Mouse (Mus musculus) midbrain, embryonic 12.5 days (tissue): ENCODE data around the gene Kif22. TPM values are rescaled to one million over a fixed set of nuclear protein-coding genes. Genes with fewer than 3 reads are reported as not detected.

Source experiments
- ATAC-seq: fragments of 200-750 bp; cut with Nextera tagmentation; 2 replicates; pipeline ENCODE4 v1.8.0; 2017; ENCODE audit warnings: low read depth, moderate TSS enrichment, moderate library complexity; ENCODE audit not compliant: low FRiP score
- H3K27ac ChIP-seq: fragments of 300-500 bp; sonication (generic); replicated peaks from 2 replicates; pipeline ENCODE4 v1.5.1; 2016; ENCODE audit warnings: mild to moderate bottlenecking
- H3K27me3 ChIP-seq: fragments of 300-500 bp; sonication (generic); 2 replicates; pipeline ENCODE4 v1.6.1; 2016; ENCODE audit warnings: mild to moderate bottlenecking
- H3K36me3 ChIP-seq: fragments of 300-500 bp; sonication (generic); 2 replicates; pipeline ENCODE4 v1.6.1; 2016
- H3K4me1 ChIP-seq: fragments of 300-500 bp; sonication (generic); 2 replicates; pipeline ENCODE4 v1.6.1; 2016
- H3K4me2 ChIP-seq: fragments of 300-500 bp; sonication (generic); replicated peaks from 2 replicates; pipeline ENCODE4 v1.6.1; 2016; ENCODE audit warnings: mild to moderate bottlenecking, moderate library complexity
- H3K4me3 ChIP-seq: fragments of 300-500 bp; sonication (generic); 2 replicates; pipeline ENCODE4 v1.5.1; 2016; ENCODE audit warnings: mild to moderate bottlenecking
- H3K9ac ChIP-seq: fragments of 300-500 bp; sonication (generic); replicated peaks from 2 replicates; pipeline ENCODE4 v1.6.1; 2016; ENCODE audit warnings: mild to moderate bottlenecking, moderate library complexity
- H3K9me3 ChIP-seq: fragments of 300-500 bp; sonication (generic); 2 replicates; pipeline ENCODE4 v1.6.1; 2016; ENCODE audit warnings: mild to moderate bottlenecking
- WGBS: fragments of 180-500 bp; shearing (Covaris S2); methylation state at CpG from one replicate; pipeline ENCODE4 v1.1.7; 2016; 5-methylcytosine and 5-hydroxymethylcytosine counted together
- microRNA-seq: library from miRNA; unstranded; fragments of <30 nt; microRNA quantifications from one replicate; pipeline ENCODE4, GENCODE M21; 2017
- polyA plus RNA-seq: library from polyadenylated mRNA; unstranded; fragments of >200 nt; fragmentation: Nextera tagmentation; extraction: Ambion mirVana; gene quantifications from 2 replicates; pipeline ENCODE4 v1.2.1, GENCODE M21; 2016

The Kif22 gene
- polyA plus RNA-seq, 1 experiment from 2014 or later, result 136 TPM

DNA sequence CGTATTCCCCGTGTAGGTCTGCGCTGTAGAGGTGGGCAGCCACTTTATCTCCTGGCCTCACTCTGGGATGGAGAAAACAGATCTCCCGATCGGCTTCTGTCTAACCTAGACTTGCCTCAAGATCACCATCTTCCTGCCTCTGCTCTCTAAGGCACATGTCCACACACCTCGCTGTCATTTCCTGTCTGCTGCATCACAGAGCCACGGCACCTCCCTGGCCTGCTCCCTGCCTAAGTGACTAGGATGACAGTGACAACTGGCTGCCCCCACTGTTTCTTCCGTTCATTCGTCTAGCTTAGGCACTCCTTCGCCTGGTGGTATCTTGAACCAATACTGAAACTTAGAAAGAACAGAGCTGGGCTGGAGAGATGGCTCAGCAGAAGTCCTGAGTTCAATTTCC, 42.7 kb downstream of the Kif22 start:
- Histone ChIP-seq H3K27ac (no peak overlapping the region), H3K4me1 (no peaks in the 10 kb centered on the region), H3K4me2 (no peak overlapping the region), H3K4me3 (no peak overlapping the region), H3K36me3 (no peaks in the 10 kb centered on the region), H3K27me3 (no peaks in the 10 kb centered on the region), H3K9me3 (no peaks in the 10 kb centered on the region), H3K9ac (no peak overlapping the region)
- no peak for ATAC-seq
- WGBS, result 82% methylated on average over 10 of the region's 10 CpGs

DNA sequence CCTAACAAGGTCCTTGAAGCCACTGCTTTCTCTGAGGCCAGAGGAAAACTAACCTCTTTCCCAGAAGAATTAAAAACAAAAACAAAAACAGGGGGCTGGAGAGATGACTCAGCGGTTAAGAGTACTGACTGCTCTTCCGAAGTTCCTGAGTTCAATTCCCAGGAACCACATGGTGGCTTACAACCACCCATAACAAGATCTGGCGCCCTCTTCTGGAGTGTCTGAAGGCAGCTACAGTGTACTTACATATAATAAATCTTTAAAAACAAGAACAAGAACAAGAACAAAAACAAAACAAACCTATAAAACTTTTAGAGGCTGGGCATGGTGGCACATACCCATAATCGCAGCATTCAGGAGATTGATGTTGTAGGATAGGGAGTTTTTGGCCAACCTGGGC, 45.8 kb downstream of the Kif22 start:
- H3K9me3 ChIP-seq, result no peaks in the 10 kb centered on the region
- 81% methylated on average over 4 of the region's 4 CpGs for WGBS
- ATAC-seq, result no peak
- H3K9ac ChIP-seq, result no peak overlapping the region
- H3K36me3 ChIP-seq, result no peaks in the 10 kb centered on the region
- H3K4me1 ChIP-seq, result no peaks in the 10 kb centered on the region
- no peak overlapping the region for H3K4me3 ChIP-seq
- no peak overlapping the region for H3K4me2 ChIP-seq
- H3K27me3 ChIP-seq, result peaks cover 4% of the 10 kb centered on the region; the same call in 1 of the 2 replicates
- no peak overlapping the region for H3K27ac ChIP-seq

DNA sequence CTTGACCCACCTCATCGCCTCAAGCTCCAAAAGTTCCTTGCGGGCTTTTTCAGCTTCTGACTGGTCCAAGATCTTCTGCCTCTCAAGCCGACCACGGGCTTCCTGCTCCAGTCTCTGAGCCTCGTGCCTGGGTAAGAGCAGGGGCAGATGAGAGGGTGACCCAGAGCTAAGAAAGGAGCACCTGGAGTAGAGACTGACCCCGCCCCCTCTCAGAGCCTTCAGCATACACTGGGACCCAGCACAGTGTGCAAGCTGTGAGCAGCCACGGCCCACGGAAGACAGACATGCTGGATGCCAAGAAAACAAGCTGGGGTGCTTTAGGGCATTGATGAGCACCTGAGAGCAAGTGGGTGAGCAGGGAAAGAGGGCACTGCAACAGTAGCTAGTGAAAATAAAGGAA, 53.5 kb downstream of the Kif22 start:
- no peak overlapping the region for H3K4me2 ChIP-seq
- H3K9me3 ChIP-seq, result no peaks in the 10 kb centered on the region
- H3K36me3 ChIP-seq, result no peaks in the 10 kb centered on the region
- H3K4me3 ChIP-seq, result no peak overlapping the region
- no peak overlapping the region; the same call in 1 of the 2 replicates for H3K9ac ChIP-seq
- no peaks in the 10 kb centered on the region for H3K4me1 ChIP-seq
- 72% methylated on average over 8 of the region's 8 CpGs for WGBS
- H3K27me3 ChIP-seq, result peaks cover 4% of the 10 kb centered on the region; the same call in 1 of the 2 replicates
- ATAC-seq, result no peak
- no peak overlapping the region for H3K27ac ChIP-seq

DNA sequence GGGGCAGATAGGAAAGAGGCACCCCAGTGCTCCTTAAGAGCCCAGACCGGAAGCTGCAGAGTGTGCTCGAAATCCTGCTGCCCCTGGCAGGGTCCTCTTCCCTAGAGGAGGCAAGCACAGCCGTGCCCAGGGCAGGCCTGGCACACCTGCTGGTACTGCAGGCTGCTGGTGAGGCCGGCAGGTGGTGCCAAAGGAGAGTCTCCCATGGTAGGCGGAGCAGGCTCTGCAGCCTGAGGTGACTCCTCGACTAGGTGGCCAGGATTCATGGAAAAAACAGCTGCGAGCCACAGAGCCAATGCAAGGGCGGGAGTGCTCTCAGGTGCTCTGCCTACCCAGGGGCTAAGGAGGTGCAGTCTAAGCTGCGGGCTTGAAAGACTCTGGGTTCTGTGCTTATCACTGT, 56.0 kb downstream of the Kif22 start:
- Histone ChIP-seq H3K4me3 (no peak overlapping the region), H3K27ac (no peak overlapping the region), H3K27me3 (no peaks in the 10 kb centered on the region; the same call in 1 of the 2 replicates), H3K9me3 (no peaks in the 10 kb centered on the region), H3K4me1 (no peaks in the 10 kb centered on the region), H3K9ac (no peak overlapping the region), H3K4me2 (no peak overlapping the region), H3K36me3 (peaks cover 1% of the 10 kb centered on the region; the same call in 1 of the 2 replicates)
- WGBS, result 41% methylated on average over 9 of the region's 9 CpGs
- no peak for ATAC-seq

DNA sequence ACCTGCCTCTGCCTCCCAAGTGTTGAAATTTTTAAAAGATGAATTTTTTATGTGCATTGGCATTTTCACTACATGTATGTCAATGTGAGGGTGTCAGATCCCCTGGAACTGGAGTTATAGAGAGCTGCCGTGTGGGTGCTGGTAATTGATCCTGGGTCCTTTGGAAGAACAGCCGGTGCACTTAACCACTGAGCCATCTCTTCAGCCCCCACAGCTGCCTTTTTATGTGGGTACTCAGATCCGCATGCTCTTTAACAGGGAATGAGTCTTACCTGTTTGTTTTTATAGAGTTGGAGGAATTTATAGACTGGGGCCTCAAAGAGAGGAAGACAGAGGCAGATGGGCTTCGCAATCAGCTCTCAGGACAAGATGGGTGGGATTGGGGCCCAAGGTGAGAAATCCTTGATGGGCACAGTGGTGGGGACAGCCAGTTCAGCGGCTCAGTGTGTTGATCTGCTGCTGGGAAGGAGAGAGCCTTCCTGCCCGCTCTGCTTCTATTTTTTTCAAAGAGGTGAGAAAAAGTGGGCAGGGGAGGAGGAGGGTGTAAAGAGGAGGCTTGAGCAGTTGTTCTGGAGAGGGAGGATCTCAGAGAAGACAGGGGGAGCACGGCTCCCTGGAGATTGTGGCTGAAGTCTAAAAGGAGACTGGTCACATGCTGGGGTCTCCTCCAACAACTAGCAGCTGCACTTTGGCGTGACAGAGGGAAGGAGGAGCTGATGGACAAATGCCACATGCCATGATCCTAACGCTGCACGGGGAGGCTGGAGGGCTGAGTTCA, 57.4 kb downstream of the Kif22 start:
- Histone ChIP-seq H3K4me1 (no peaks in the 10 kb centered on the region), H3K9ac (no peak overlapping the region), H3K36me3 (peaks cover 13% of the 10 kb centered on the region), H3K27ac (no peak overlapping the region), H3K4me2 (no peak overlapping the region), H3K4me3 (no peak overlapping the region), H3K9me3 (no peaks in the 10 kb centered on the region), H3K27me3 (no peaks in the 10 kb centered on the region)
- no peak for ATAC-seq
- WGBS, result 68% methylated on average over 10 of the region's 10 CpGs

DNA sequence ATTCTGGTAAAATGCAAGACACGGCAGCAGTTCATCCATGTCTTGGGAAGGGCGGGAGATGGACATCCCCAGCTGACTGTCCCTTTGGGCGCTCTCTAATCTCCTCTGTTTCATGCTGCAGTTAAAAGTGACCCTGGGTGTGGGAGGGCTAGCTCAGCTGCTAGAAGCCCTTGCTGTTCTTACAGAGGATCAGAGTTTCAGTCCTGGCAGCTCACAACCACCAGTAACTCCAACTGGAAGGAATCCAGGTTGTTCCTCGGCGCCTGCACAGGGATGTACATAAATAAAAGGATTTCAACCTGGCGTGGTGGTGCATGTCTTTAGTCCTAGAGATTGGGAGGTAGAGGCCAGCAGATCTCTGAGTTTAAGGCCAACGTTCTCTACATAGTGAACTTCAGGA, 59.2 kb downstream of the Kif22 start:
- no peak overlapping the region for H3K4me3 ChIP-seq
- WGBS, result 87% methylated on average over 7 of the region's 7 CpGs

DNA sequence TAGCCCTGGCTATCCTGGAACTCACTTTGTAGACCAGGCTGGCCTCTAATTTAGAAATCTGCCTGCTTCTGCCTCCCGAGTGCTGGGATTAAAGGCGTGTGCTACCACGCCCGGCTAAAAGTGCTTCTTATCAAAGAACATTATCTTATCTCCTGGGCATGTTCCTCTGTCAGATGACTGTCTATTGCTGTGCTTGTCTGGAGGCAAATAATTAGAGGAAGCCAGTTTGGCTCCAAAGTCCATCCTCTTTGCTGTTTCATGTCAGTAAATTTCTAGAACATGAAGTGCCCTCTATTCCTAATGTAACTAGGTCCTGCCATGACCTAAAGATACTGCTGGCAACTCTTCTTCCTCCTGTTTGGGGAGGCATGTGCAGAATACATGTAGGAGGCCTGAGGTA, 60.2 kb downstream of the Kif22 start:
- no peaks in the 10 kb centered on the region for H3K27me3 ChIP-seq
- no peak overlapping the region for H3K27ac ChIP-seq
- H3K4me1 ChIP-seq, result peaks cover 4% of the 10 kb centered on the region
- H3K4me2 ChIP-seq, result no peak overlapping the region
- 93% methylated on average over 4 of the region's 4 CpGs for WGBS
- no peak for ATAC-seq
- no peak overlapping the region for H3K9ac ChIP-seq
- H3K9me3 ChIP-seq, result no peaks in the 10 kb centered on the region
- peaks cover 33% of the 10 kb centered on the region for H3K36me3 ChIP-seq
- no peak overlapping the region for H3K4me3 ChIP-seq

More for the DNA sequence above, 59.2 kb downstream of the Kif22 start:
- peaks cover 31% of the 10 kb centered on the region for H3K36me3 ChIP-seq
- no peaks in the 10 kb centered on the region for H3K4me1 ChIP-seq
- ATAC-seq, result no peak
- H3K9me3 ChIP-seq, result no peaks in the 10 kb centered on the region
- H3K27me3 ChIP-seq, result no peaks in the 10 kb centered on the region
- no peak overlapping the region for H3K27ac ChIP-seq
- no peak overlapping the region for H3K9ac ChIP-seq
- H3K4me2 ChIP-seq, result no peak overlapping the region

DNA sequence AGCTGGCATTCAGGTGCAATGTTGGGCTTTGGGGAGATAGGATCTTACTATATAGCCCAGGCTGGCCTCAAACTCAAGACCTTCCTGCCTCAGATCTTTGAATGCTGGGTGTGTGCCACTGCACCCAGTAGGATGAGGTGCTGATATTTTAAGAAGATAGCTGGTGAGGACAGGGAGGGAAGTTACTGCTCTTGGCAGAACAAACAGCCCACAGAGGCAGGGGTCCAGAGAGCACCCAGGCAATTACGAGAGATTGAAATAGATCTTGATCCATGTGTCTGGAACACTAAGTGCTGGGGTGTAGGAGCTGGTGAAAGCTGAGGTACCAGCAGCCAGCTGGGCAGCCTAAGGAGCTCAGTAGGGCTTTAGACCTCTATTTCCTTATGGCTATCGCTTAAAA, 60.7 kb downstream of the Kif22 start:
- Histone ChIP-seq H3K9me3 (no peaks in the 10 kb centered on the region), H3K27ac (no peak overlapping the region), H3K4me1 (peaks cover 7% of the 10 kb centered on the region), H3K4me3 (no peak overlapping the region), H3K9ac (no peak overlapping the region), H3K27me3 (no peaks in the 10 kb centered on the region), H3K36me3 (peaks cover 33% of the 10 kb centered on the region), H3K4me2 (no peak overlapping the region)
- no peak for ATAC-seq
- 92% methylated on average over 2 of the region's 2 CpGs for WGBS

DNA sequence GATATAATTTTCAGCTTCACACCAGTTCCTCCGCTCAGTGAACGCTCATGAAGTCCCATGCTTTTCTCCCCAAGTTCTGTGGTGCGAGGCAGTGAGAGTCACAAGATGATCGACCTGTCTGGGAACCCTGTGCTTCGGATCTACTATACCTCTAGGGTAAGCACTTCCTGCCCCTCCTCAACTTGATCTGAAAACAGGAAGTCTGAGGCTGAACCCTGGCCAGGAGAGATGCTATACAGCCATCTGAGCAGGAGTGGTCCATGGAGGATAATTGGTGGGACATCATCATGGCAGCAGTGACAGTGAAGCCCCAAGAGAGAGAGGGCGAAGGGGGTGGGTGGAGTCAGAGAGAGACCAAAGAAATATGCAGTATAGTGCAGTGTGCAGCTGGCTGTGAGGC, 63.4 kb downstream of the Kif22 start:
- H3K4me1 ChIP-seq, result peaks cover 7% of the 10 kb centered on the region
- WGBS, result 95% methylated on average over 6 of the region's 6 CpGs
- no peak overlapping the region for H3K4me2 ChIP-seq
- no peak overlapping the region for H3K27ac ChIP-seq
- peaks cover 33% of the 10 kb centered on the region for H3K36me3 ChIP-seq
- no peak for ATAC-seq
- no peaks in the 10 kb centered on the region for H3K27me3 ChIP-seq
- no peaks in the 10 kb centered on the region for H3K9me3 ChIP-seq
- no peak overlapping the region for H3K4me3 ChIP-seq
- no peak overlapping the region for H3K9ac ChIP-seq

Small RNA genes lying within 50 kb of the gene (microRNA-seq; reads per million reads assigned to microRNA genes)
- gene Gm44343, result not detected

Other genes starting within 250 kb of the Kif22 start
- 315 and 323 TPM in 2 replicates for gene Ppp4c, start 250.0 kb downstream of the Kif22 start, polyA plus RNA-seq
- 19.3 and 20.0 TPM in 2 replicates for gene Fam57b, start 244.8 kb downstream of the Kif22 start, polyA plus RNA-seq
- gene 4930451I11Rik, start 210.8 kb downstream of the Kif22 start, polyA plus RNA-seq, result not detected in 2 replicates
- 6.3 and 7.7 TPM in 2 replicates for gene Doc2a, start 195.1 kb downstream of the Kif22 start, polyA plus RNA-seq
- gene Hirip3, start 180.5 kb downstream of the Kif22 start, polyA plus RNA-seq, result 43.1 and 51.6 TPM in 2 replicates
- gene Ino80e, start 180.1 kb downstream of the Kif22 start, polyA plus RNA-seq, result 90.9 and 96.0 TPM in 2 replicates
- gene Taok2, start 157.8 kb downstream of the Kif22 start, polyA plus RNA-seq, result 68.3 and 71.0 TPM in 2 replicates
- gene Tmem219, start 119.6 kb downstream of the Kif22 start, polyA plus RNA-seq, result 32.7 and 36.5 TPM in 2 replicates
- 50.5 and 53.7 TPM in 2 replicates for gene Kctd13, start 113.6 kb downstream of the Kif22 start, polyA plus RNA-seq
- 1.6 and 2.7 TPM in 2 replicates for gene Asphd1, start 92.9 kb downstream of the Kif22 start, polyA plus RNA-seq
- gene Sez6l2, start 91.9 kb downstream of the Kif22 start, polyA plus RNA-seq, result 13.8 and 16.9 TPM in 2 replicates
- 81.1 and 87.2 TPM in 2 replicates for gene Cdipt, start 66.6 kb downstream of the Kif22 start, polyA plus RNA-seq
- 1.0 and 1.3 TPM in 2 replicates for gene Cdiptos, start 66.4 kb downstream of the Kif22 start, polyA plus RNA-seq
- 5.0 and 5.8 TPM in 2 replicates for gene Mvp, start 27.9 kb downstream of the Kif22 start, polyA plus RNA-seq
- 0.32 and 0.39 TPM in 2 replicates for gene Pagr1b, start 26.0 kb downstream of the Kif22 start, polyA plus RNA-seq
- gene Pagr1a, start 25.1 kb downstream of the Kif22 start, polyA plus RNA-seq, result 53.1 and 65.0 TPM in 2 replicates
- 56.8 and 66.8 TPM in 2 replicates for gene Gm42742, start 21.4 kb downstream of the Kif22 start, polyA plus RNA-seq
- gene Prrt2, start 21.3 kb downstream of the Kif22 start, polyA plus RNA-seq, result 4.3 and 5.5 TPM in 2 replicates
- gene Maz, start 15.4 kb downstream of the Kif22 start, polyA plus RNA-seq, result 118 and 133 TPM in 2 replicates
- gene Zg16, start 44.9 kb upstream of the Kif22 start, polyA plus RNA-seq, result not detected in 2 replicates
- 1.1 and 1.5 TPM in 2 replicates for gene AI467606, start 48.9 kb upstream of the Kif22 start, polyA plus RNA-seq
- 2.5 and 4.2 TPM in 2 replicates for gene Qprt, start 79.8 kb upstream of the Kif22 start, polyA plus RNA-seq
- gene Spn, start 95.4 kb upstream of the Kif22 start, polyA plus RNA-seq, result 0.10 and 0.13 TPM in 2 replicates
- gene Cd2bp2, start 153.6 kb upstream of the Kif22 start, polyA plus RNA-seq, result 98.9 and 103 TPM in 2 replicates
- gene Tbc1d10b, start 166.0 kb upstream of the Kif22 start, polyA plus RNA-seq, result 42.9 and 44.4 TPM in 2 replicates
- 12.6 and 13.1 TPM in 2 replicates for gene Mylpf, start 166.4 kb upstream of the Kif22 start, polyA plus RNA-seq
- 79.4 and 82.0 TPM in 2 replicates for gene Zfp553, start 190.6 kb upstream of the Kif22 start, polyA plus RNA-seq
- gene Sept1, start 190.7 kb upstream of the Kif22 start, polyA plus RNA-seq, result 38.6 and 41.1 TPM in 2 replicates
- gene Zfp771, start 201.8 kb upstream of the Kif22 start, polyA plus RNA-seq, result 55.0 and 62.0 TPM in 2 replicates
- 165 and 174 TPM in 2 replicates for gene Dctpp1, start 218.2 kb upstream of the Kif22 start, polyA plus RNA-seq
- gene Sephs2, start 231.6 kb upstream of the Kif22 start, polyA plus RNA-seq, result 71.4 and 72.7 TPM in 2 replicates